Mouse (Mus musculus) liver, embryonic 16.5 days (tissue): ENCODE results near the gene H2afj. TPM values are rescaled to one million over a fixed set of nuclear protein-coding genes. Genes with fewer than 3 reads are reported as not detected.

ENCODE experiments used
- ATAC-seq: fragments of 200-750 bp; cut with Nextera tagmentation; 2 replicates; pipeline ENCODE4 v1.8.0; 2017; ENCODE audit warnings: low read depth, mild to moderate bottlenecking, moderate number of reproducible peaks, moderate library complexity
- H3K27ac ChIP-seq: fragments of 300-500 bp; sonication (generic); 2 replicates; pipeline ENCODE4 v1.5.1; 2014; ENCODE audit warnings: mild to moderate bottlenecking, low read length
- H3K27me3 ChIP-seq: fragments of 300-500 bp; sonication (generic); 2 replicates; pipeline ENCODE4 v1.6.1; 2014; ENCODE audit warnings: low read depth, low read length, mixed read lengths; ENCODE audit not compliant: control insufficient read depth, insufficient read depth
- H3K36me3 ChIP-seq: fragments of 300-500 bp; sonication (generic); 2 replicates; pipeline ENCODE4 v1.6.1; 2014; ENCODE audit warnings: mild to moderate bottlenecking; ENCODE audit not compliant: control insufficient read depth, insufficient read depth
- H3K4me1 ChIP-seq: fragments of 300-500 bp; sonication (generic); 2 replicates; pipeline ENCODE4 v1.6.1; 2014; ENCODE audit warnings: low read depth, low read length, mixed read lengths; ENCODE audit not compliant: control insufficient read depth
- H3K4me2 ChIP-seq: fragments of 300-500 bp; sonication (generic); 2 replicates; pipeline ENCODE4 v1.6.1; 2014; ENCODE audit warnings: low read depth, low read length, mixed read lengths
- H3K4me3 ChIP-seq: fragments of 300-500 bp; sonication (generic); 2 replicates; pipeline ENCODE4 v1.5.1; 2014; ENCODE audit warnings: low read depth, mild to moderate bottlenecking, low read length
- H3K9ac ChIP-seq: fragments of 300-500 bp; sonication (generic); 2 replicates; pipeline ENCODE4 v1.6.1; 2014; ENCODE audit warnings: low read depth, low read length
- H3K9me3 ChIP-seq: fragments of 300-500 bp; sonication (generic); replicated peaks from 2 replicates; pipeline ENCODE4 v1.6.1; 2016; ENCODE audit warnings: low read length; ENCODE audit not compliant: control insufficient read depth
- WGBS: fragments of 180-500 bp; shearing (Covaris S2); extraction: QIAGEN DNeasy Blood & Tissue Kit; methylation state at CpG from one replicate; pipeline ENCODE4 v1.1.7; 2014; ENCODE audit not compliant: insufficient replicate concordance; 5-methylcytosine and 5-hydroxymethylcytosine counted together
- microRNA-seq: library from miRNA; unstranded; fragments of <30 nt; microRNA quantifications from one replicate; pipeline ENCODE4, GENCODE M21; 2016
- polyA plus RNA-seq: library from polyadenylated mRNA; unstranded; fragments of >200 nt; fragmentation: Nextera tagmentation; extraction: Ambion mirVana; gene quantifications from 2 replicates; pipeline ENCODE4 v1.2.1, GENCODE M21; 2015

H2afj gene
- polyA plus RNA-seq, 1 experiment from 2014 or later, result 126 TPM

GRCm38 (mm10) chr6:136857186-136857872, 49.3 kb downstream of the H2afj start, which contains the start of gene Art4:
Gene Art4, minus strand, starts transcription at chr6:136857733.
- peak within 1 kb of the TSS; percentile 74 for H3K4me2 ChIP-seq
- H3K27me3 ChIP-seq, result no peaks in the 10 kb centered on the region
- peak within 1 kb of the TSS; percentile 92 for H3K9ac ChIP-seq
- peaks cover 46% of the 10 kb centered on the region for H3K4me1 ChIP-seq
- peak within 1 kb of the TSS; percentile 100 for H3K27ac ChIP-seq
- 11% methylated on average over 18 of the region's 18 CpGs for WGBS
- peak; percentile 96 for ATAC-seq
- peaks cover 16% of the 10 kb centered on the region for H3K36me3 ChIP-seq
- no peaks in the 10 kb centered on the region for H3K9me3 ChIP-seq
- H3K4me3 ChIP-seq, result peak within 1 kb of the TSS; percentile 83

GRCm38 (mm10) chr6:136857873-136858260, 49.8 kb downstream of the H2afj start:
- H3K9ac ChIP-seq, result peak overlapping the region; percentile 92
- H3K27ac ChIP-seq, result peak overlapping the region; percentile 100
- ATAC-seq, result peak; percentile 61
- peak overlapping the region; percentile 83 for H3K4me3 ChIP-seq
- peaks cover 41% of the 10 kb centered on the region for H3K4me1 ChIP-seq
- H3K4me2 ChIP-seq, result peak overlapping the region; percentile 74
- 4% methylated on average over 11 of the region's 11 CpGs for WGBS
- no peaks in the 10 kb centered on the region for H3K9me3 ChIP-seq
- H3K36me3 ChIP-seq, result peaks cover 13% of the 10 kb centered on the region
- H3K27me3 ChIP-seq, result no peaks in the 10 kb centered on the region

DNA sequence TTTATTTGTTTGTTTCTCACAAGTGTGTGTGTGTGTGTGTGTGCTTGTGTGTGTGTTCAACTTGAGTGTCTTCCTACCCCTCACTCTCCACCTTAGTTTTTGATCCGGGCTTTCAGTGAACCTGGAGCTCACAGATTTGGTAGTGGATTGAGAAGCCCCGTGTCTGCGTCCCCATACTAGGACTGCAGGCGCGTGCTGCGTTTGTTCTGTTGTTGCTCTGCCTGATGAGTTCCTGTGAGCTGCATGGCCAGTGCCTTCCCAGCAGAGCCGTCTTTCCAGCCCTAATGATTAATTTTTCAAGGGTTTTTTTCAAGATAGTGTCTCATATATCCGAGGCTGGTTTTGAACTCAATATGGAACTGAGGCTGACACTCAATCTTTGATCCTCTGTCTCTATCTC, 50.4 kb downstream of the H2afj start:
- 32% methylated on average over 8 of the region's 8 CpGs for WGBS
- no peaks in the 10 kb centered on the region for H3K9me3 ChIP-seq
- peaks cover 39% of the 10 kb centered on the region for H3K4me1 ChIP-seq
- peak overlapping the region; percentile 83 for H3K4me3 ChIP-seq
- no peak for ATAC-seq
- peak overlapping the region; percentile 92 for H3K9ac ChIP-seq
- H3K36me3 ChIP-seq, result peaks cover 10% of the 10 kb centered on the region
- no peaks in the 10 kb centered on the region for H3K27me3 ChIP-seq
- peak overlapping the region; percentile 100 for H3K27ac ChIP-seq
- H3K4me2 ChIP-seq, result peak overlapping the region; percentile 74

Small RNA genes lying within 50 kb of the gene (microRNA-seq; reads per million reads assigned to microRNA genes)
- gene Gm44364, result not detected

Other genes with a start within 250 kb of the H2afj start
- gene Plbd1, start 146.3 kb upstream of the H2afj start, polyA plus RNA-seq, result 14.2 and 15.9 TPM in 2 replicates
- 0.30 and 0.60 TPM in 2 replicates for gene Gucy2c, start 26.5 kb upstream of the H2afj start, polyA plus RNA-seq
- 1.2 and 1.7 TPM in 2 replicates for gene Hist4h4, start 3.8 kb upstream of the H2afj start, polyA plus RNA-seq
- 0.59 and 0.98 TPM in 2 replicates for gene BC049715, start 19.4 kb downstream of the H2afj start, polyA plus RNA-seq
- gene Wbp11, start 20.0 kb downstream of the H2afj start, polyA plus RNA-seq, result 46.1 and 47.3 TPM in 2 replicates
- not detected in 2 replicates for gene Smco3, start 27.2 kb downstream of the H2afj start, polyA plus RNA-seq
- gene Art4, start 49.5 kb downstream of the H2afj start, polyA plus RNA-seq, result 28.1 and 28.3 TPM in 2 replicates
- gene Mgp, start 67.6 kb downstream of the H2afj start, polyA plus RNA-seq, result 3.3 and 4.8 TPM in 2 replicates
- 0.44 and 0.71 TPM in 2 replicates for gene Erp27, start 113.9 kb downstream of the H2afj start, polyA plus RNA-seq
- not detected in 2 replicates for gene Pde6h, start 115.6 kb downstream of the H2afj start, polyA plus RNA-seq
- 153 and 164 TPM in 2 replicates for gene Arhgdib, start 133.7 kb downstream of the H2afj start, polyA plus RNA-seq